Mouse (Mus musculus): ENCODE data around the gene Igf2bp1.

DNA sequence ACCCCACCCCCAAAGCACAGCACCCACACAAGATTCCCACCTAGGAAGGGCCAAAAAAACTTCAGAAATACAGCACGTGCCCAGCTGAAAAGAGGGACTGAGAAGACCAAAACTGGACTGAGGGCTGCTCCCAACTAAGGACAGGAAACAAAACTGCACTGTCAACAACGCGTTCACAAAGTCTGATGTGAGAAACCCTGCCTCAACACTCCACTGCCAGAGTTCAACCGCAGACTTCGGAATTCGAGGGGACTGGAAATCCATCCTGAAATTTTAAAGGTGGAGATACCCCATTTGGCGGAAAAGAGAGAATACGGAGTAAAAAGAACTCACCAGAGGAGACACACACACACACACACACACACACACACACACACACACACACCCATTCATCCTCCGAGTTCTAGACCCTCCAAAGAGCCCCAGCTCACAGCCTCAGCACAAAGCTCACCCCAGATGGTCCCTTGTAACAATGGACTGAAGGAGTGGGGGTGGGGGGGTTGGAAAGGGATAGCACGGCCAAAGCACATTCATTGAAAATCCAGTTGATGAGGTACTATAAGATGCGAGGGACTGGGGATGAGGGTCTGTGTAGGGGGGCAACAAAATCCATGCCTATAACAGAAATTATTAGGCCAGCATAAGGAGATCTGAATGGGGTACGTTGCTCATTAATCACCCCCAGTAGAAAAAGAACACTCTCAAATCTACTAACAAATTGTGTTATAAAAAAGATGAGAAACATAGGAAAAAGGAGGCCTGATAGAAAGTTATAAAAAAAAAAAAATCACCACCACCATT lies 2.4 kb downstream of the Igf2bp1 start:
- TF ChIP-seq CTCF (IDR thresholded peaks at IDR 0.05; ENCODE audit: low read depth) (no peak), EP300 (optimal IDR thresholded peaks at IDR 0.05) (no peak)
